Mouse (Mus musculus): ENCODE measurements around the gene 3110018I06Rik. TPM values are rescaled to one million over a fixed set of nuclear protein-coding genes. Genes with fewer than 3 reads are reported as not detected.

3110018I06Rik gene
- polyA plus RNA-seq, 1 experiment from 2014 or later, result not detected

DNA sequence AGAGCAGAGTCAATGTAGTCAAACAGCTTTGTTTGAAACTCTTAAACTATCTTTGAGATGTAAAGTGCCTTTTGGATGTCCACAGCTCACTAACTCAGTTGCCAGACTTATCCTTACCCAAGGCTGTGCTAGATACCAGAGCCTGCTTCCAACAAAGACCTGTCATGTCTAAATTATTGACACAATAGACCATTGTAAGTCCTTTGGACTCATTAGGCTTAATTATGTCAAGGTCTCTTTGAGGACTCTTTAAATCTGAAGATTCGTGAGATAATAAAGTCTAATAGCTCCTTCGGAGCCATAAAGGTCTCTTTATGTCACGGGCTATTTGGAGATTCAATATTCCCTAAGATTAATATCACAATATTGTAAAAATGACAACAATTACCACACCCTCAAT, 32.5 kb downstream of the 3110018I06Rik start:
- no peaks in the 10 kb centered on the region for H3K9me3 ChIP-seq
- no peak overlapping the region for H3K27ac ChIP-seq
- no peaks in the 10 kb centered on the region for H3K27me3 ChIP-seq (replicated peaks)
- no peak overlapping the region for H3K9ac ChIP-seq
- no peaks in the 10 kb centered on the region for H3K36me3 ChIP-seq
- H3K4me1 ChIP-seq (replicated peaks), result no peaks in the 10 kb centered on the region
- H3K4me2 ChIP-seq (replicated peaks), result no peak overlapping the region
- H3K4me3 ChIP-seq (replicated peaks), result no peak overlapping the region
- WGBS, result 66% methylated on average over 3 of the region's 3 CpGs
- no peak for ATAC-seq

GRCm38 (mm10) chr12:107528346-107528880, 40.0 kb downstream of the 3110018I06Rik start:
- H3K27me3 ChIP-seq (replicated peaks), result no peaks in the 10 kb centered on the region
- 67% methylated on average over 1 of the region's 1 CpGs for WGBS
- no peak overlapping the region for H3K27ac ChIP-seq
- H3K4me1 ChIP-seq (replicated peaks), result no peaks in the 10 kb centered on the region
- H3K4me2 ChIP-seq (replicated peaks), result no peak overlapping the region
- no peak for ATAC-seq
- H3K9ac ChIP-seq, result no peak overlapping the region
- no peaks in the 10 kb centered on the region for H3K36me3 ChIP-seq
- no peak overlapping the region for H3K4me3 ChIP-seq (replicated peaks)
- H3K9me3 ChIP-seq, result no peaks in the 10 kb centered on the region

GRCm38 (mm10) chr12:107532871-107533270, 44.4 kb downstream of the 3110018I06Rik start:
- no peaks in the 10 kb centered on the region for H3K9me3 ChIP-seq
- no peaks in the 10 kb centered on the region for H3K36me3 ChIP-seq
- H3K4me1 ChIP-seq (replicated peaks), result no peaks in the 10 kb centered on the region
- 94% methylated on average over 7 of the region's 7 CpGs for WGBS
- no peak overlapping the region for H3K9ac ChIP-seq
- H3K4me3 ChIP-seq (replicated peaks), result no peak overlapping the region
- no peak overlapping the region for H3K4me2 ChIP-seq (replicated peaks)
- no peak overlapping the region for H3K27ac ChIP-seq
- ATAC-seq, result no peak
- no peaks in the 10 kb centered on the region for H3K27me3 ChIP-seq (replicated peaks)

Measured in intestine, embryonic 15.5 days (tissue).